Mouse (Mus musculus) ES-E14 (cell line): ENCODE data around the gene Pik3ip1. TPM values are rescaled to one million over a fixed set of nuclear protein-coding genes. Genes with fewer than 3 reads are reported as not detected.

Source experiments
- DNase-seq: peaks from one replicate; pipeline ENCODE4 v3.0.0-alpha.2; 2013; ENCODE audit warnings: low read depth, low spot score
- H3K27ac ChIP-seq: 2 replicates; pipeline ENCODE4 v1.5.1; 2012; ENCODE audit warnings: low read depth, mild to moderate bottlenecking, low read length, moderate library complexity, mixed read lengths; ENCODE audit not compliant: poor library complexity, insufficient read depth, severe bottlenecking
- H3K36me3 ChIP-seq: 2 replicates; pipeline ENCODE4 v1.6.1; 2012; ENCODE audit warnings: mild to moderate bottlenecking, low read length, moderate library complexity, mixed read lengths; ENCODE audit not compliant: control insufficient read depth, poor library complexity, insufficient read depth, severe bottlenecking
- H3K4me1 ChIP-seq, 2 experiments: fragments of 150-350 bp in 1 of 2; sonication (generic) in 1 of 2; 2 replicates each; pipeline ENCODE4 v1.6.1; 2012; ENCODE audit warnings: low read length in 2 of 2, mild to moderate bottlenecking in 1 of 2, mixed read lengths in 1 of 2; ENCODE audit not compliant: control insufficient read depth in 2 of 2, insufficient read depth in 2 of 2, poor library complexity in 1 of 2
- H3K4me3 ChIP-seq, 2 experiments: fragments of 150-350 bp in 1 of 2; sonication (generic) in 1 of 2; 2 replicates each; pipeline ENCODE4 v1.5.1; 2012; ENCODE audit warnings: low read length in 2 of 2, low read depth in 1 of 2, mild to moderate bottlenecking in 1 of 2, mixed read lengths in 1 of 2; ENCODE audit not compliant: insufficient read depth in 1 of 2, poor library complexity in 1 of 2, severe bottlenecking in 1 of 2
- H3K9ac ChIP-seq: 2 replicates; pipeline ENCODE4 v1.6.1; 2012; ENCODE audit warnings: low read depth, mild to moderate bottlenecking, low read length, mixed read lengths; ENCODE audit not compliant: poor library complexity, insufficient read depth, severe bottlenecking
- H3K9me3 ChIP-seq: fragments of 150-350 bp; sonication (generic); 2 replicates; pipeline ENCODE4 v1.6.1; 2012; ENCODE audit warnings: low read depth, mild to moderate bottlenecking, low read length; ENCODE audit not compliant: control insufficient read depth, insufficient read depth
- CHD2 ChIP-seq: IDR thresholded peaks from 2 replicates; pipeline ENCODE4 v1.6.1; 2014; ENCODE audit warnings: mild to moderate bottlenecking, low read depth, low read length, inconsistent platforms
- HCFC1 ChIP-seq: IDR thresholded peaks from 2 replicates; pipeline ENCODE4 v1.6.1; 2012; ENCODE audit warnings: low read length, inconsistent platforms, borderline replicate concordance; ENCODE audit not compliant: insufficient read depth
- MAFK ChIP-seq: IDR thresholded peaks from 2 replicates; pipeline ENCODE4 v1.6.1; 2014; ENCODE audit warnings: mild to moderate bottlenecking, low read depth, low read length, inconsistent platforms; ENCODE audit not compliant: insufficient read depth
- ZC3H11A ChIP-seq: IDR thresholded peaks from 2 replicates; pipeline ENCODE4 v1.6.1; 2012; ENCODE audit warnings: low read depth, mild to moderate bottlenecking, inconsistent platforms, low read length, borderline replicate concordance
- ZNF384 ChIP-seq: IDR thresholded peaks from 2 replicates; pipeline ENCODE4 v1.6.1; 2012; ENCODE audit warnings: low read depth, low read length, inconsistent platforms
- in situ Hi-C, 2 experiments: fragments of 600-800 bp; cut with MboI; formaldehyde crosslinking; loops; one replicate each; pipeline ENCODE4 v1.15.1; 2025; ENCODE audit warnings: low sequenced_read_pairs in 2 of 2, inconsistent platforms in 1 of 2; ENCODE audit not compliant: unreplicated experiment in 2 of 2
- total RNA-seq: library from RNA; depleted of rRNA; stranded (reverse); fragments of 300-350 nt; gene quantifications from 2 replicates; pipeline ENCODE4 v1.2.3, GENCODE M21; 2012; rRNA removed

Gene Pik3ip1
- 8.5 and 16.1 TPM in 2 replicates for total RNA-seq

DNA sequence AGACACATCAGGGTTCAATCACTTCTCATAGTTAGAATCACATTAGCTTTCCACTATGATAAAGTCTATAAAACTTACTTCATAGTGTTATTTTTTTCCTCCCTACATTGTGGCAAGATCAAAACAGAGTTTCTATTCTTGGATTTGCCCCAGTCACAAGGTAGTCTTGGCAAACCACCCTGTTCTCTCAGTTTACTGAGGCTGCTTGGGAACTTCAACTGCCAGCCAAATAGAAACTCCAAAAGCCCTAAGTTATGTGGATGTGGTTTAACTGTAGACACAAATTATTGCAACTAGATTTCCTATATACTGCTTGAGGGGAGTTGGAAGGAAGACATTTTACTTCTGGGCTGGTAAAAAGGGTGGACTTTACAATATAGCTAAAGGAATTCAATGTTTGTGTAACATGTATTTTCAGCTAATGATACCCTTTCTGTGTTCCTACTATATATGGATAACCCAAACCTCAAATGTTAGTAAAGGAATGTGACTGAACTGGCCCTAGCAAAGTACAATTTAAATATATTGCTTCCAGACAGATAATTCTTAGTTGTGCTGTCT is at the start of gene Pik3ip1:
TSS of gene Pik3ip1 (plus strand) at position 511 of the 561 bp plus-strand sequence.
- peak within 1 kb of the TSS; percentile 60; the same call in 1 of the 2 replicates for H3K9ac ChIP-seq
- no peaks in the 10 kb centered on the region for H3K9me3 ChIP-seq
- H3K4me3 ChIP-seq, result peak within 1 kb of the TSS; percentile 77 to 88
- no peak for TF ChIP-seq HCFC1
- TF ChIP-seq CHD2, result no peak
- TF ChIP-seq ZC3H11A, result no peak
- TF ChIP-seq MAFK, result no peak
- no peak for TF ChIP-seq ZNF384
- DNase-seq, result no peak
- in situ Hi-C loops, result no loop called here
- H3K36me3 ChIP-seq, result no peaks in the 10 kb centered on the region; the same call in 1 of the 2 replicates
- H3K27ac ChIP-seq, result no peak within 1 kb of the TSS; the same call in 1 of the 2 replicates
- peaks cover 18 to 26% of the 10 kb centered on the region in 2 experiments; a peak in 3 of 4 replicates for H3K4me1 ChIP-seq

DNA sequence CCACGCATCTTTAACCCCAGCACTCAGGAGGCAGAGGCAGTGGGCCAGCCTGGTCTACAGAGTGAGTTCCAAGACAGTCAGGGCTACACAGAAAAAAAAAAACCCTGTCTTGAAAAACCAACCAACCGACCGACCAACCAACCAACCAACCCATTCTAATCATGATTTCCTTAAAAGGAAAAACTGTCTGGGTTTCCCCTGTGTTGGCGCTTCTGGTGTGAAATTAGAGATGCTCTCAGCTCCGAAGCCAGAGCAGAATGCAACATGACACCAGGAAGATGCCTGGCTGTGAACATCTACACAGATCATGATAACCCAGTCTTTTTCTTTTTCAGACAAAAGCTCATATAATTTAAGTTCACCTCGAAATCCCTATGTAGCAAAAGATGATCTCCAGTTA is 47.3 kb upstream of the Pik3ip1 start:
- H3K4me1 ChIP-seq, result peaks cover 2% of the 10 kb centered on the region in 2 experiments; a peak in 1 of 4 replicates
- no peak overlapping the region for H3K27ac ChIP-seq
- no peak overlapping the region for H3K9ac ChIP-seq
- no peak for DNase-seq
- no peak for TF ChIP-seq CHD2
- TF ChIP-seq ZNF384, result no peak
- no peak for TF ChIP-seq ZC3H11A
- TF ChIP-seq HCFC1, result no peak
- TF ChIP-seq MAFK, result no peak
- H3K4me3 ChIP-seq, result no peak overlapping the region
- H3K36me3 ChIP-seq, result no peaks in the 10 kb centered on the region
- in situ Hi-C loops, result no loop called here
- H3K9me3 ChIP-seq, result no peaks in the 10 kb centered on the region; the same call in 1 of the 2 replicates

DNA sequence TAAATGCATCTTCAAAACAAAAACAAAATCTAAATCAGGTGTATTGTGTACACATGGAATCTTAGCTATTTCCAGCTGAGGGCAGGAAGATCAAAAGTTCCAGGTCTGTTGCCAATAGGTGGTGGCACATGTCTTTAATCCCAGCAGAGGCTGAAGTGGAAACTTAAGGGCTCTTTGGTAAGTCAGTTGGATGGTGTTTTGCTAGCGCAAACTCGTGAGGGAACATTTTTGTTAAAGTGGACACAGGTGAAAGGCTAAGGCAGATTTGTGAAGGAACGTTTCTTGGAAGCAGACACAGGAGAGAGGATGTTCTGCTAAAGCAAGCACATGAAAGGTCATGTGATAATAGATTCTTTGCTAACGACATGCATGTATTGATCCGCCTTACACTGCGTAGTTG is 46.6 kb upstream of the Pik3ip1 start:
- H3K4me1 ChIP-seq, result peaks cover 2 to 3% of the 10 kb centered on the region in 2 experiments; a peak in 2 of 4 replicates
- no peak overlapping the region for H3K27ac ChIP-seq
- H3K9ac ChIP-seq, result no peak overlapping the region
- no peaks in the 10 kb centered on the region for H3K36me3 ChIP-seq
- no peak for DNase-seq
- in situ Hi-C loops, result no loop called here
- no peak overlapping the region for H3K4me3 ChIP-seq
- H3K9me3 ChIP-seq, result no peaks in the 10 kb centered on the region; the same call in 1 of the 2 replicates
- no peak for TF ChIP-seq HCFC1
- no peak for TF ChIP-seq MAFK

DNA sequence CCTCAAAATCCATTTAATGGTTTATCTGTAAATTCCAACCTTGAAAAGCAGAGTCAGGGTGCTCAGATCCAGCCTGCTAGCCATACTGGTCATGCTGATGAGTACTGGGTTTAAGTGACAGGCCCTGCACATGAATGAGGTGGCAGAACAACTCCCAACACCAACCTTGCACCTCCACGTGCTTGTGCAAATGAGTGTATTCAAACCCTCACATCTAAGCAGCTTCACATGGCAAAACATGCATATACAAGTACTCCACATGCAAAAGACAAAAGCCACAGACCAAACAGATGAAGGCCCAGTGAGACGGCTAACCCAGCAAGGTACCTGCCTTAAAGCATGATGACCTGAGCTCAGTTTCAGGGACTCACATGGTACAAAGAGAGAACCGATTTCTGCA is 44.3 kb upstream of the Pik3ip1 start:
- DNase-seq, result no peak
- Histone ChIP-seq H3K36me3 (peaks cover 3% of the 10 kb centered on the region; the same call in 1 of the 2 replicates), H3K9me3 (no peaks in the 10 kb centered on the region; the same call in 1 of the 2 replicates), H3K9ac (no peak overlapping the region), H3K27ac (no peak overlapping the region), H3K4me3 (no peak overlapping the region), H3K4me1 (peaks cover 2 to 3% of the 10 kb centered on the region in 2 experiments; a peak in 2 of 4 replicates)
- TF ChIP-seq CHD2 (no peak), MAFK (no peak), ZC3H11A (no peak), ZNF384 (no peak)
- in situ Hi-C loops, result no loop called here

DNA sequence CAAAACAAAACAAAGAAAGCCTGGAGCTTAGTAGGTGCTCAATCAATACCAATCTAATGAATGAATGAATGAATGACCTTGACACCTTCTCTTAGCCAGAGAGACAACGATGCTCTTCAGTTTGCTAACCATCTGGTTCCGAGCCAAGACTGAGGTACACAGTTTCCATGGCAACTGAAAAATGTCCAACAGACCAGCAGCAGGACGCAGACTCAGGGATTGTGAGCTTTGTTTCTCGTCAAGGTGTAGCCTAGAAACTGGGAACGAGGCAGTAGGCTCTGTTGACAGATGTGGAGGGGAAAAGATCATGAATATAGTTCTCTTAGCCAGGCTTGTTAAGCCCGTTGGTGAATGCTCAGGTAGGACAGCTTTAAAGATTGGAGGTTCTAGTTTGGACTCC is 43.1 kb upstream of the Pik3ip1 start:
- DNase-seq, result no peak
- H3K9me3 ChIP-seq, result no peaks in the 10 kb centered on the region
- in situ Hi-C loops, result no loop called here
- no peak overlapping the region for H3K9ac ChIP-seq
- H3K36me3 ChIP-seq, result peaks cover 11% of the 10 kb centered on the region; the same call in 1 of the 2 replicates
- H3K4me3 ChIP-seq, result no peak overlapping the region
- peaks cover 2 to 3% of the 10 kb centered on the region in 2 experiments; a peak in 2 of 4 replicates for H3K4me1 ChIP-seq
- no peak for TF ChIP-seq CHD2
- H3K27ac ChIP-seq, result no peak overlapping the region
